In genomic region chr9:40877146-40877880, GRCm38 (mm10) we compare ENCODE assay signal across 8 mouse cellular contexts. TPM values are rescaled to one million over a fixed set of nuclear protein-coding genes. Genes with fewer than 3 reads are reported as not detected.
DNase-seq lines count a peak whose midpoint lies in the region; ATAC-seq and TF ChIP-seq lines count a peak whose summit lies in the region.

No protein-coding gene starts in this region.

- H3K9me3 ChIP-seq in ES-Bruce4 (replicated peaks; ENCODE audit: control insufficient read depth, insufficient read depth, low read length, poor library complexity, severe bottlenecking): no peaks in the 10 kb centered on the region
- H3K9me3 ChIP-seq in heart, postnatal 0 days (replicated peaks; ENCODE audit: control insufficient read depth, low read length): no peaks in the 10 kb centered on the region
- no peaks in the 10 kb centered on the region for H3K9me3 ChIP-seq in liver, embryonic 16.5 days (replicated peaks; ENCODE audit: control insufficient read depth, low read length)

- no peaks in the 10 kb centered on the region for H3K4me1 ChIP-seq in ES-Bruce4 (ENCODE audit: control insufficient read depth, insufficient read depth, low read length)
- H3K4me1 ChIP-seq in heart, postnatal 0 days (ENCODE audit: control insufficient read depth, insufficient read depth): no peaks in the 10 kb centered on the region
- no peaks in the 10 kb centered on the region for H3K4me1 ChIP-seq in liver, embryonic 16.5 days (ENCODE audit: control insufficient read depth, low read depth, low read length)

- H3K4me3 ChIP-seq in ES-Bruce4 (ENCODE audit: low read depth, low read length): peak overlapping the region; percentile 36
- peak overlapping the region; percentile 30 for H3K4me3 ChIP-seq in heart, postnatal 0 days (ENCODE audit: low read depth, low read length)
- peak overlapping the region; percentile 7; the same call in 1 of the 2 replicates for H3K4me3 ChIP-seq in liver, embryonic 16.5 days (ENCODE audit: low read depth, low read length)
- no peak overlapping the region for H3K4me3 ChIP-seq in left cerebral cortex, adult 2 months

- H3K27me3 ChIP-seq in ES-Bruce4 (ENCODE audit: control insufficient read depth, insufficient read depth, low read length, poor library complexity, severe bottlenecking): peaks cover 27% of the 10 kb centered on the region
- peaks cover 98% of the 10 kb centered on the region for H3K27me3 ChIP-seq in heart, postnatal 0 days (ENCODE audit: control insufficient read depth, insufficient read depth, low read length)
- H3K27me3 ChIP-seq in liver, embryonic 16.5 days (ENCODE audit: control insufficient read depth, insufficient read depth, low read depth, low read length): peaks cover 87% of the 10 kb centered on the region

- TF ChIP-seq EP300 in ES-Bruce4 (IDR thresholded peaks at IDR 0.05; ENCODE audit: insufficient read depth, low read depth, low read length): no peak
- no peak for TF ChIP-seq EP300 in heart, postnatal 0 days (IDR thresholded peaks at IDR 0.05; ENCODE audit: low read depth)

- H3K27ac ChIP-seq in ES-Bruce4 (ENCODE audit: insufficient read depth, low read length): no peak overlapping the region
- H3K27ac ChIP-seq in heart, postnatal 0 days (ENCODE audit: low read depth): no peak overlapping the region
- no peak overlapping the region for H3K27ac ChIP-seq in liver, embryonic 16.5 days (ENCODE audit: low read length)
- H3K27ac ChIP-seq in left cerebral cortex, adult 2 months: no peak overlapping the region

- TF ChIP-seq CTCF in ES-Bruce4 (IDR thresholded peaks at IDR 0.05; ENCODE audit: low read depth, low read length): no peak
- TF ChIP-seq CTCF in heart, postnatal 0 days (IDR thresholded peaks at IDR 0.05; ENCODE audit: low read depth): no peak
- no peak for TF ChIP-seq CTCF in left cerebral cortex, adult 2 months (IDR thresholded peaks at IDR 0.05)

- TF ChIP-seq POLR2A in ES-Bruce4 (IDR thresholded peaks at IDR 0.05; ENCODE audit: insufficient read depth, low read length): no peak

- intact Hi-C loops in left cerebral cortex, adult 2 months (cut with DNase I): no loop called here

- 1% methylated on average over 42 of the region's 42 CpGs for WGBS in heart, postnatal 0 days
- 2% methylated on average over 42 of the region's 42 CpGs for WGBS in liver, embryonic 16.5 days (ENCODE audit: insufficient replicate concordance)

- peak overlapping the region; percentile 39 for H3K4me2 ChIP-seq in heart, postnatal 0 days (ENCODE audit: low read depth, low read length)
- no peak overlapping the region for H3K4me2 ChIP-seq in liver, embryonic 16.5 days (ENCODE audit: low read depth, low read length)

- no peak for ATAC-seq in heart, postnatal 0 days (ENCODE audit: insufficient read depth, low read depth)
- ATAC-seq in liver, embryonic 16.5 days (ENCODE audit: low read depth): no peak

- DNase-seq in cerebellum, postnatal 14 days: peak; percentile 17 to 26
- DNase-seq in cerebellum, adult 11 months: no peak
- no peak for DNase-seq in heart, postnatal 0 days (ENCODE audit: low spot score)
- no peak for DNase-seq in left cerebral cortex, adult 2 months (ENCODE audit: extremely low spot score in 1 of 2, low spot score in 2 of 2)
- DNase-seq in urinary bladder, adult 18-20 months (ENCODE audit: low spot score in 2 of 2): no peak
- DNase-seq in gastrocnemius, postnatal 4 days (ENCODE audit: low spot score in 2 of 2): no peak

- no peak overlapping the region for H3K9ac ChIP-seq in ES-Bruce4 (ENCODE audit: low read depth, poor library complexity, severe bottlenecking)
- H3K9ac ChIP-seq in heart, postnatal 0 days (replicated peaks; ENCODE audit: low read depth, low read length): no peak overlapping the region
- no peak overlapping the region for H3K9ac ChIP-seq in liver, embryonic 16.5 days (ENCODE audit: low read depth, low read length)

- no peaks in the 10 kb centered on the region for H3K36me3 ChIP-seq in ES-Bruce4 (ENCODE audit: control insufficient read depth, insufficient read depth, low read length, poor library complexity, severe bottlenecking)
- no peaks in the 10 kb centered on the region for H3K36me3 ChIP-seq in heart, postnatal 0 days (replicated peaks; ENCODE audit: control insufficient read depth, insufficient read depth, low read length)
- H3K36me3 ChIP-seq in liver, embryonic 16.5 days (ENCODE audit: control insufficient read depth, insufficient read depth): no peaks in the 10 kb centered on the region

RNA-seq across cellular contexts. Expression of gene Bsx, which starts 3.4 kb away (rescaled TPM):
- polyA plus RNA-seq in ES-Bruce4 (2011; ENCODE audit: insufficient read depth, insufficient read length, low read depth, missing spikeins): not detected in 2 replicates
- not detected in 2 replicates for total RNA-seq in heart, postnatal 0 days (2014; rRNA removed; ENCODE audit: low replicate concordance)
- not detected in 2 replicates for polyA plus RNA-seq in heart, postnatal 0 days (2015; fragmentation: Nextera tagmentation; extraction: Ambion mirVana)
- polyA plus RNA-seq in liver, embryonic 16.5 days (2015; fragmentation: Nextera tagmentation; extraction: Ambion mirVana): not detected in 2 replicates
- total RNA-seq in left cerebral cortex, adult 2 months (2021): not detected
- total RNA-seq in gastrocnemius, postnatal 4 days (2021): not detected

Comparison
In these comparisons a context has a peak if more than half of its experiments do, and no peak if none do; other contexts are left out.
1. DNase-seq: peak in cerebellum, postnatal 14 days (2 of 2); none in cerebellum, adult 11 months (single experiment), heart, postnatal 0 days (single experiment), left cerebral cortex, adult 2 months (0 of 2), urinary bladder, adult 18-20 months (0 of 2) and gastrocnemius, postnatal 4 days (0 of 2).